Mouse (Mus musculus) lung, embryonic 14.5 days (tissue): ENCODE data around the gene Cep63. TPM values are rescaled to one million over a fixed set of nuclear protein-coding genes. Genes with fewer than 3 reads are reported as not detected.

ENCODE experiments used
- ATAC-seq: fragments of 200-750 bp; cut with Nextera tagmentation; 2 replicates; pipeline ENCODE4 v1.8.0; 2017; ENCODE audit warnings: mild to moderate bottlenecking, moderate TSS enrichment, moderate library complexity; ENCODE audit not compliant: insufficient read depth
- DNase-seq: peaks from one replicate; pipeline ENCODE4 v3.0.0-alpha.2; 2015
- H3K27ac ChIP-seq: fragments of 300-500 bp; sonication (generic); 2 replicates; pipeline ENCODE4 v1.5.1; 2014; ENCODE audit warnings: low read depth, mild to moderate bottlenecking, moderate library complexity
- H3K27me3 ChIP-seq: fragments of 300-500 bp; sonication (generic); 2 replicates; pipeline ENCODE4 v1.6.1; 2014; ENCODE audit warnings: low read length, control low read depth; ENCODE audit not compliant: insufficient read depth
- H3K36me3 ChIP-seq: fragments of 300-500 bp; sonication (generic); 2 replicates; pipeline ENCODE4 v1.6.1; 2014; ENCODE audit warnings: control low read depth; ENCODE audit not compliant: insufficient read depth
- H3K4me1 ChIP-seq: fragments of 300-500 bp; sonication (generic); 2 replicates; pipeline ENCODE4 v1.6.1; 2014; ENCODE audit warnings: antibody characterized with exemption, control low read depth; ENCODE audit not compliant: insufficient read depth
- H3K4me2 ChIP-seq: fragments of 300-500 bp; sonication (generic); 2 replicates; pipeline ENCODE4 v1.6.1; 2014; ENCODE audit warnings: mild to moderate bottlenecking
- H3K4me3 ChIP-seq: fragments of 300-500 bp; sonication (generic); 2 replicates; pipeline ENCODE4 v1.5.1; 2014; ENCODE audit warnings: low read depth, low read length
- H3K9ac ChIP-seq: fragments of 300-500 bp; sonication (generic); 2 replicates; pipeline ENCODE4 v1.6.1; 2014
- H3K9me3 ChIP-seq: fragments of 300-500 bp; sonication (generic); 2 replicates; pipeline ENCODE4 v1.6.1; 2016; ENCODE audit warnings: low read depth, low read length, control low read depth
- CTCF ChIP-seq: IDR thresholded peaks from 2 replicates; pipeline ENCODE4 v1.5.1; 2016; ENCODE audit warnings: antibody characterized with exemption, low read depth
- WGBS: fragments of 180-500 bp; shearing (Covaris S2); extraction: QIAGEN DNeasy Blood & Tissue Kit; methylation state at CpG from one replicate; pipeline ENCODE4 v1.1.7; 2014; 5-methylcytosine and 5-hydroxymethylcytosine counted together
- polyA plus RNA-seq: library from polyadenylated mRNA; unstranded; fragments of >200 nt; fragmentation: Nextera tagmentation; extraction: Ambion mirVana; gene quantifications from 2 replicates; pipeline ENCODE4 v1.2.1, GENCODE M21; 2014

The Cep63 gene
- 44.2 and 47.5 TPM in 2 replicates for polyA plus RNA-seq

GRCm38 (mm10) chr9:102625983-102626838, at the start of gene Cep63, which contains the start of gene Anapc13:
Gene Cep63 (minus strand): TSS chr9:102626534.
Gene Anapc13 (plus strand): TSS chr9:102626296.
- peak; percentile 96 for ATAC-seq
- Histone ChIP-seq H3K4me3 (peak within 1 kb of the TSS; percentile 92), H3K27ac (peak within 1 kb of the TSS; percentile 97), H3K9me3 (no peaks in the 10 kb centered on the region), H3K4me2 (peak within 1 kb of the TSS; percentile 81), H3K27me3 (no peaks in the 10 kb centered on the region), H3K9ac (peak within 1 kb of the TSS; percentile 99), H3K4me1 (no peaks in the 10 kb centered on the region), H3K36me3 (peaks cover 5% of the 10 kb centered on the region; the same call in 1 of the 2 replicates)
- WGBS, result under 1% methylated on average over 74 of the region's 84 CpGs
- TF ChIP-seq CTCF, result peak; percentile 31
- peak; percentile 99 for DNase-seq

GRCm38 (mm10) chr9:102675922-102676321, 49.6 kb upstream of the Cep63 start:
- H3K27ac ChIP-seq, result no peak overlapping the region
- no peaks in the 10 kb centered on the region for H3K36me3 ChIP-seq
- H3K4me1 ChIP-seq, result no peaks in the 10 kb centered on the region
- no peak overlapping the region for H3K9ac ChIP-seq
- no peaks in the 10 kb centered on the region for H3K27me3 ChIP-seq
- no peak for ATAC-seq
- no peaks in the 10 kb centered on the region for H3K9me3 ChIP-seq
- DNase-seq, result no peak
- WGBS, result 56% methylated on average over 5 of the region's 5 CpGs
- TF ChIP-seq CTCF, result no peak
- no peak overlapping the region for H3K4me3 ChIP-seq
- H3K4me2 ChIP-seq, result no peak overlapping the region

GRCm38 (mm10) chr9:102673381-102673780, 47.0 kb upstream of the Cep63 start:
- ATAC-seq (no peak), DNase-seq (no peak)
- Histone ChIP-seq H3K27me3 (0 out of 2 replicates have a peak, but pooled peaks cover 1% of the 10 kb centered on the region), H3K36me3 (no peaks in the 10 kb centered on the region), H3K9me3 (no peaks in the 10 kb centered on the region), H3K27ac (no peak overlapping the region), H3K4me1 (no peaks in the 10 kb centered on the region), H3K4me3 (no peak overlapping the region), H3K4me2 (no peak overlapping the region), H3K9ac (no peak overlapping the region)
- WGBS, result 53% methylated on average over 7 of the region's 7 CpGs
- no peak for TF ChIP-seq CTCF

- H3K4me1 ChIP-seq, result no peaks in the 10 kb centered on the region
- H3K27me3 ChIP-seq, result 0 out of 2 replicates have a peak, but pooled peaks cover 4% of the 10 kb centered on the region
- no peak overlapping the region for H3K4me2 ChIP-seq
- TF ChIP-seq CTCF, result no peak
- no peaks in the 10 kb centered on the region for H3K36me3 ChIP-seq
- no peaks in the 10 kb centered on the region for H3K9me3 ChIP-seq
- no peak for ATAC-seq
- no peak overlapping the region for H3K27ac ChIP-seq
- no peak overlapping the region for H3K4me3 ChIP-seq
- 73% methylated on average over 12 of the region's 12 CpGs for WGBS
- no peak overlapping the region for H3K9ac ChIP-seq
- no peak for DNase-seq
Observed at GRCm38 (mm10) chr9:102668906-102669305, 42.6 kb upstream of the Cep63 start.

- 0 out of 2 replicates have a peak, but pooled peaks cover 4% of the 10 kb centered on the region for H3K27me3 ChIP-seq
- H3K9me3 ChIP-seq, result no peaks in the 10 kb centered on the region
- no peaks in the 10 kb centered on the region for H3K4me1 ChIP-seq
- no peak overlapping the region for H3K4me3 ChIP-seq
- H3K27ac ChIP-seq, result no peak overlapping the region
- H3K9ac ChIP-seq, result no peak overlapping the region
- no peak overlapping the region for H3K4me2 ChIP-seq
- 33% methylated on average over 6 of the region's 6 CpGs for WGBS
- DNase-seq (no peak), ATAC-seq (no peak)
- H3K36me3 ChIP-seq, result no peaks in the 10 kb centered on the region
- no peak for TF ChIP-seq CTCF
Observed at GRCm38 (mm10) chr9:102668115-102668514, 41.8 kb upstream of the Cep63 start.

DNA sequence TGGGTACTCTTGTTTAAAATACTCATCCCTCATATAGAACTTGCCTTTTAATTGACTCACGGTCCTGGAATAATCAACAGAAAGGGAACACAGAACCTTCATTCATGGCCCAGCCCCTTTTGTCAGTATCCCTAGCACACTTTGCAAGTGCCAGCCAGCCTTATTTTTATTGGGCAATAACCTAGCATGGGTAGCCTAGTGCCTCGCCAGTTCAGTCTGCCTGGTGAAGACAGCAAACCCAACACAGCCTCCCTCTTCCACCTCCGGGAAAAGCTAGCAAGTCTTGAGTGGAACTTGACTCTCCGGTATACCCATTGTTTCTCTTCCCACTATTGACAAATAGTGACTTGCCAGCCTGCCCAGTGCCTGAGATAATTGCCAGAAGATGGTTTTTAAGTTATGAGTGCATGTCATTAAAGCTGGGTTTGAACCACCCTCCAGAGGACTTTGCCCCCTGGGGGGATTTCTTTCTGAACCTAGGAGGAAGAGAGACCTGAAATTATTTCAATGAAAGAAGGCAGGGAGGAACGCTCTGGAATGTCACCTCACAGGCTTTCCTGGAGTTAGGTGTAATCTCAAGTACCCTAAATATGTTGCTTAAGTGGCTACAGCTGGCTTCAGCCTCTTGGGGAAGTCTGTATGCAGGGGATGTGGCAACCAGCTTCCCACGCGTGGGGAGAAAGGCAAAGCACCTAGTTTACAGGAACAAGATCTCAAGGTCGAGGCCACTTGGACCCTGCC, 30.2 kb upstream of the Cep63 start:
- Histone ChIP-seq H3K4me3 (no peak overlapping the region), H3K36me3 (no peaks in the 10 kb centered on the region), H3K27ac (peak overlapping the region; percentile 63), H3K9ac (no peak overlapping the region), H3K4me2 (0 out of 2 replicates have a peak overlapping the region, but pooled peaks have one; percentile 3), H3K27me3 (no peaks in the 10 kb centered on the region), H3K9me3 (0 out of 2 replicates have a peak, but pooled peaks cover 3% of the 10 kb centered on the region), H3K4me1 (no peaks in the 10 kb centered on the region)
- DNase-seq (peak; percentile 81), ATAC-seq (peak; percentile 76)
- WGBS, result 48% methylated on average over 8 of the region's 8 CpGs
- no peak for TF ChIP-seq CTCF
